Mouse (Mus musculus): ENCODE measurements around the gene Mip. TPM values are rescaled to one million over a fixed set of nuclear protein-coding genes. Genes with fewer than 3 reads are reported as not detected.
"Not testable (repeated sequence)": the region's sequence is repeated elsewhere in the genome, so short reads cannot be mapped to it uniquely, and the experiment has no call there.

Gene Mip
- polyA plus RNA-seq, 1 experiment, result not detected

DNA sequence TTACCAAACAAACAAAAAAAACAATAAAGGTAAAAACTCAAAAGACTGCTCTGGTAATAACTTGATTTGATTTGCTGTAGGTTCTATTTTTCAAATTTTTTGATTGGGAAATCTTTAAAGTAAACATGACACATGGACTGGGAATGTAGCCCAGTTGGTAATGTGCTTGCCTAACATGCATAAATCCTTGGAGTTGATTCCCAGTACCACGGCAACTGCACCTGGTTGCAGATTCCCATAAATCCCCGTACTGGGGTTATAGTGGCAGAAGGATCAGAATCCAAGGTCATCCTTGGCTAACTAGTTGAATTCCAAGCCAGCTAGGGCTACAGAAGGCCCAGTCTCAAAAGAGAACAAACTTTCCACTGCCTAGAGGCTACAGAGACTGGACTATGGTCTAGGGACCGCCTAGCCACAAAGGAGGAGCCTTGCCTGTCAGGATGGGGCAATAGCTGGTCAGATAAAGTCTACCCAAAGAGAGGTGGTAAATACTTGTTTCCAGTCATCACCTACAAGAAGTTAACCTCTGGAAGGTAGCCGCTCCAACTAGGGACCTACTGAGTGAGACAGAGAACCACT, 28.1 kb downstream of the Mip start, which contains the start of gene Apon:
Gene Apon (plus strand): TSS at position 420 of the 579 bp plus-strand sequence.
- Histone ChIP-seq H3K4me1 (ENCODE audit: control insufficient read depth, insufficient read depth, low read length) (no peaks in the 10 kb centered on the region), H3K4me3 (ENCODE audit: insufficient read depth, low read depth, low read length) (no peak within 1 kb of the TSS), H3K27ac (ENCODE audit: insufficient read depth, low read depth, low read length) (no peak within 1 kb of the TSS)
- WGBS, result 86% methylated on average over 4 of the region's 4 CpGs
- TF ChIP-seq CTCF (IDR thresholded peaks at IDR 0.05; ENCODE audit: insufficient read depth, low read depth, low read length) (no peak), POLR2A (IDR thresholded peaks at IDR 0.05; ENCODE audit: insufficient read depth, low read depth, low read length) (no peak)

- TF ChIP-seq CTCF (IDR thresholded peaks at IDR 0.05; ENCODE audit: insufficient read depth, low read depth, low read length), result no peak
- TF ChIP-seq POLR2A (IDR thresholded peaks at IDR 0.05; ENCODE audit: insufficient read depth, low read depth, low read length), result no peak
- H3K4me3 ChIP-seq (ENCODE audit: insufficient read depth, low read depth, low read length), result no peak overlapping the region
- H3K27ac ChIP-seq (ENCODE audit: insufficient read depth, low read depth, low read length), result no peak overlapping the region
- WGBS, result 91% methylated on average over 8 of the region's 8 CpGs
- no peaks in the 10 kb centered on the region for H3K4me1 ChIP-seq (ENCODE audit: control insufficient read depth, insufficient read depth, low read length)
Measured at GRCm38 (mm10) chr10:128255925-128256324, 30.3 kb downstream of the Mip start.

- H3K27ac ChIP-seq (ENCODE audit: insufficient read depth, low read depth, low read length), result no peak overlapping the region
- no peaks in the 10 kb centered on the region for H3K4me1 ChIP-seq (ENCODE audit: control insufficient read depth, insufficient read depth, low read length)
- H3K4me3 ChIP-seq (ENCODE audit: insufficient read depth, low read depth, low read length), result no peak overlapping the region
- WGBS, result 77% methylated on average over 8 of the region's 8 CpGs
- TF ChIP-seq CTCF (IDR thresholded peaks at IDR 0.05; ENCODE audit: insufficient read depth, low read depth, low read length) (no peak), POLR2A (IDR thresholded peaks at IDR 0.05; ENCODE audit: insufficient read depth, low read depth, low read length) (no peak)
Measured at GRCm38 (mm10) chr10:128256328-128256727, 30.7 kb downstream of the Mip start.

- no peak for TF ChIP-seq POLR2A (IDR thresholded peaks at IDR 0.05; ENCODE audit: insufficient read depth, low read depth, low read length)
- no peak for TF ChIP-seq CTCF (IDR thresholded peaks at IDR 0.05; ENCODE audit: insufficient read depth, low read depth, low read length)
- Histone ChIP-seq H3K27ac (ENCODE audit: insufficient read depth, low read depth, low read length) (no peak overlapping the region), H3K4me1 (ENCODE audit: control insufficient read depth, insufficient read depth, low read length) (no peaks in the 10 kb centered on the region), H3K4me3 (ENCODE audit: insufficient read depth, low read depth, low read length) (no peak overlapping the region)
- 47% methylated on average over 4 of the region's 4 CpGs for WGBS
Measured at GRCm38 (mm10) chr10:128258953-128259352, 33.3 kb downstream of the Mip start.

- Histone ChIP-seq H3K27ac (ENCODE audit: insufficient read depth, low read depth, low read length) (no peak overlapping the region), H3K4me3 (ENCODE audit: insufficient read depth, low read depth, low read length) (no peak overlapping the region), H3K4me1 (ENCODE audit: control insufficient read depth, insufficient read depth, low read length) (no peaks in the 10 kb centered on the region)
- TF ChIP-seq CTCF (IDR thresholded peaks at IDR 0.05; ENCODE audit: insufficient read depth, low read depth, low read length) (no peak), POLR2A (IDR thresholded peaks at IDR 0.05; ENCODE audit: insufficient read depth, low read depth, low read length) (no peak)
- 89% methylated on average over 5 of the region's 5 CpGs for WGBS
Measured at GRCm38 (mm10) chr10:128259946-128260345, 34.3 kb downstream of the Mip start.

DNA sequence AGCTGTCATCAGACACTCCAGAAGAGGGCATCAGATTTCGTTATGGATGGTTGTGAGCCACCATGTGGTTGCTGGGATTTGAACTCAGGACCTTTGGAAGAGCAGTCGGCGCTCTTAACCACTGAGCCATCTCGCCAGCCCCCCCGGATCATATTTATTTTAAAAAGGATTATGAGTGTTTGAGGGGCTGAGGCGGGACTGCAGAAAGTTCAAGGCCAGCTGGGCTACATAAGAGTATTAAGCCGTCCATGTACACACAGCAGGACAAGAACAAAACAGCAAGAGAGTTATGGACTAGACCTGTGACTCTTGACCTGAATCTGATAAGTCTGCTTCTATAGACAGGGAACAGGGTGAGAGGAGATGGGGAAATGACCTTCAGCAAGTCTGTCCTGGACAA, 34.7 kb downstream of the Mip start:
- whole genome bisulfite sequencing, result 90% methylated on average over 7 of the region's 7 CpGs
- not testable (repeated sequence) for H3K27ac ChIP-seq (ENCODE audit: insufficient read depth, low read depth, low read length); H3K4me1 ChIP-seq (ENCODE audit: control insufficient read depth, insufficient read depth, low read length); H3K4me3 ChIP-seq (ENCODE audit: insufficient read depth, low read depth, low read length)

GRCm38 (mm10) chr10:128262300-128262699, 36.7 kb downstream of the Mip start:
- WGBS, result 87% methylated on average over 22 of the region's 22 CpGs
- Histone ChIP-seq H3K4me1 (ENCODE audit: control insufficient read depth, insufficient read depth, low read length) (no peaks in the 10 kb centered on the region), H3K27ac (ENCODE audit: insufficient read depth, low read depth, low read length) (no peak overlapping the region), H3K4me3 (ENCODE audit: insufficient read depth, low read depth, low read length) (no peak overlapping the region)
- TF ChIP-seq POLR2A (IDR thresholded peaks at IDR 0.05; ENCODE audit: insufficient read depth, low read depth, low read length) (no peak), CTCF (IDR thresholded peaks at IDR 0.05; ENCODE audit: insufficient read depth, low read depth, low read length) (no peak)

DNA sequence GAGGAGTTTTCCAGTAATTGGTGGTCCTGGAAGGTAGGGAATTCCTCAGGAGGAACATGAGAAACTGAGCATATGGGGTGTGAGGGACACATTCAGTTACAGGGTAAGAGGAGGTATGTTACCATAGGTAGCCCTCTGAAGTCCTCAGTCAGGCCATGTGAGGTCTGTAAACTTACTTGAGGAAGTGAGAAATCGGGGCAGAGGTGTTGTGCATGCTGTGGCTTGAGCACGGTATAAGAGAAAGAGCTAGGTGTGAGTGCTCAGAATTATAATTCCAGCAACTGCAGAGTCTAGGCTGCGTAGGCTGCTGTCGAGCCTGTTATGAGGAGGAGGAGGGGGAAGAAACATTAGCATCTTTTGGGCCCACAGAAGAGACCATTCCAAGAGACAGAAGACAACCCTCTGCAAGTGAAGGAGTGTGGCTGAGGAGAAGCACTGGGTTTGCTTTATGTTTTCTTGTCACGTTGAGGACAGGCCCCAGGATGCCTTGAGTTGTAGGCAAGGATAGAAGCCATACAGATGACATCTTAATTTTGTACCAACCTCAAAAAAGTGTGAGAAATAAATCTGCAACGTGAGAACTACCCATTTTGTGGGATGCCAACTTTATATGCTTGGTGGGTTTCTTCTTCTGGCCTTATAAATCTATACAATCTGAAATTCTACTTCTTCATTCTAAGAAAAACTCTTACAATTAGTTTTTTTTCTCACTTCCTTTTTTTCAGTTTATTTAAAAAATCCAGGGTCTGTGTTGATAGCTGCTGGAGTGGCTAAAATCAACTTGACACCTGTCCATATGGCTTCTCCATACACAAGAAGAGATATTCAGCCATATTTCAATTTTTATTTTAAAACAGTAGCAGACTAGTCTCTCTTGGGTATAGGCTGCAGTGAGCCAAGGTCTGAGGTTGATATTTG, 38.0 kb downstream of the Mip start:
- Histone ChIP-seq H3K27ac (ENCODE audit: insufficient read depth, low read depth, low read length) (no peak overlapping the region), H3K4me1 (ENCODE audit: control insufficient read depth, insufficient read depth, low read length) (no peaks in the 10 kb centered on the region), H3K4me3 (ENCODE audit: insufficient read depth, low read depth, low read length) (no peak overlapping the region)
- no peak for TF ChIP-seq CTCF (IDR thresholded peaks at IDR 0.05; ENCODE audit: insufficient read depth, low read depth, low read length)
- TF ChIP-seq POLR2A (IDR thresholded peaks at IDR 0.05; ENCODE audit: insufficient read depth, low read depth, low read length), result no peak
- 76% methylated on average over 6 of the region's 6 CpGs for WGBS

- no peak within 1 kb of the TSS for H3K4me3 ChIP-seq (ENCODE audit: insufficient read depth, low read depth, low read length)
- peaks cover 6% of the 10 kb centered on the region for H3K4me1 ChIP-seq (ENCODE audit: control insufficient read depth, insufficient read depth, low read length)
- no peak for TF ChIP-seq CTCF (IDR thresholded peaks at IDR 0.05; ENCODE audit: insufficient read depth, low read depth, low read length)
- TF ChIP-seq POLR2A (IDR thresholded peaks at IDR 0.05; ENCODE audit: insufficient read depth, low read depth, low read length), result no peak
- WGBS, result 88% methylated on average over 6 of the region's 6 CpGs
- H3K27ac ChIP-seq (ENCODE audit: insufficient read depth, low read depth, low read length), result no peak within 1 kb of the TSS
Measured at GRCm38 (mm10) chr10:128268371-128268770, 42.7 kb downstream of the Mip start, which contains the start of gene Apof. TSS of gene Apof (plus strand) at chr10:128268671.

Data from olfactory bulb, adult 2 months (tissue).